Mouse (Mus musculus) kidney, adult 9 months (tissue): ENCODE results near the gene Unc45b.
"Not testable (repeated sequence)": the region's sequence is repeated elsewhere in the genome, so short reads cannot be mapped to it uniquely, and the experiment has no call there.

Experiments
- DNase-seq: peaks from one replicate; pipeline ENCODE4 v3.0.0; 2022

The Unc45b gene

GRCm38 (mm10) chr11:82899720-82900119, 10.6 kb upstream of the Unc45b start:
- DNase-seq = no peak

- DNase-seq = no peak
Observed at GRCm38 (mm10) chr11:82901606-82902310, 8.6 kb upstream of the Unc45b start.

- DNase-seq = no peak
Observed at GRCm38 (mm10) chr11:82904952-82905351, 5.4 kb upstream of the Unc45b start.

GRCm38 (mm10) chr11:82905816-82906215, 4.5 kb upstream of the Unc45b start:
- no peak for DNase-seq

- peak; percentile 89 for DNase-seq
Observed at GRCm38 (mm10) chr11:82907651-82908607, 2.4 kb upstream of the Unc45b start, which contains the start of gene Nle1. Gene Nle1 (minus strand): TSS chr11:82908411.

GRCm38 (mm10) chr11:82908608-82908989, 1.8 kb upstream of the Unc45b start:
- no peak for DNase-seq

GRCm38 (mm10) chr11:82910679-82911389, 484 bp downstream of the Unc45b start:
- DNase-seq = no peak

GRCm38 (mm10) chr11:82914711-82915352, 4.5 kb downstream of the Unc45b start:
- DNase-seq = peak; percentile 69

- DNase-seq = no peak
Observed at GRCm38 (mm10) chr11:82920768-82921167, 10.4 kb downstream of the Unc45b start.

GRCm38 (mm10) chr11:82921691-82922090, 11.3 kb downstream of the Unc45b start:
- no peak for DNase-seq

- not testable (repeated sequence) for DNase-seq
Observed at GRCm38 (mm10) chr11:82923910-82924309, 13.6 kb downstream of the Unc45b start.

GRCm38 (mm10) chr11:82928897-82929632, 18.7 kb downstream of the Unc45b start:
- DNase-seq = no peak

GRCm38 (mm10) chr11:82929633-82929950, 19.2 kb downstream of the Unc45b start:
- DNase-seq = no peak

GRCm38 (mm10) chr11:82930391-82930955, 20.1 kb downstream of the Unc45b start:
- not testable (repeated sequence) for DNase-seq

GRCm38 (mm10) chr11:82931161-82931560, 20.8 kb downstream of the Unc45b start:
- DNase-seq = not testable (repeated sequence)

- not testable (repeated sequence) for DNase-seq
Observed at GRCm38 (mm10) chr11:82931671-82932450, 21.5 kb downstream of the Unc45b start.

- no peak for DNase-seq
Observed at GRCm38 (mm10) chr11:82933186-82933585, 22.8 kb downstream of the Unc45b start.

GRCm38 (mm10) chr11:82943336-82943735, 33.0 kb downstream of the Unc45b start:
- DNase-seq = no peak

- DNase-seq = no peak
Observed at GRCm38 (mm10) chr11:82945636-82946035, 35.3 kb downstream of the Unc45b start.

- DNase-seq = no peak
Observed at GRCm38 (mm10) chr11:82947457-82947856, 37.1 kb downstream of the Unc45b start.

- DNase-seq = peak; percentile 68
Observed at GRCm38 (mm10) chr11:82949036-82949435, 38.7 kb downstream of the Unc45b start.
